Mouse (Mus musculus) stomach, embryonic 15.5 days (tissue): Measurements from ENCODE around the gene Ifitm10. TPM values are rescaled to one million over a fixed set of nuclear protein-coding genes. Genes with fewer than 3 reads are reported as not detected.
"Not testable (repeated sequence)": the region's sequence is repeated elsewhere in the genome, so short reads cannot be mapped to it uniquely, and the experiment has no call there.

Source experiments
- ATAC-seq: fragments of 200-750 bp; cut with Nextera tagmentation; 2 replicates; pipeline ENCODE4 v1.8.0; 2017; ENCODE audit warnings: low read depth, moderate number of reproducible peaks, moderate TSS enrichment; ENCODE audit not compliant: insufficient read depth, low FRiP score
- H3K27ac ChIP-seq: fragments of 300-500 bp; sonication (generic); 2 replicates; pipeline ENCODE4 v1.5.1; 2015; ENCODE audit warnings: mild to moderate bottlenecking, inconsistent platforms
- H3K27me3 ChIP-seq: fragments of 300-500 bp; sonication (generic); replicated peaks from 2 replicates; pipeline ENCODE4 v1.6.1; 2015; ENCODE audit warnings: inconsistent platforms
- H3K36me3 ChIP-seq: fragments of 300-500 bp; sonication (generic); 2 replicates; pipeline ENCODE4 v1.6.1; 2015; ENCODE audit warnings: inconsistent platforms
- H3K4me1 ChIP-seq: fragments of 300-500 bp; sonication (generic); 2 replicates; pipeline ENCODE4 v1.6.1; 2015; ENCODE audit warnings: inconsistent platforms
- H3K4me2 ChIP-seq: fragments of 300-500 bp; sonication (generic); 2 replicates; pipeline ENCODE4 v1.6.1; 2015; ENCODE audit warnings: mild to moderate bottlenecking, inconsistent platforms
- H3K4me3 ChIP-seq: fragments of 300-500 bp; sonication (generic); replicated peaks from 2 replicates; pipeline ENCODE4 v1.5.1; 2015; ENCODE audit warnings: inconsistent platforms
- H3K9ac ChIP-seq: fragments of 300-500 bp; sonication (generic); 2 replicates; pipeline ENCODE4 v1.6.1; 2015; ENCODE audit warnings: inconsistent platforms
- H3K9me3 ChIP-seq: fragments of 300-500 bp; sonication (generic); 2 replicates; pipeline ENCODE4 v1.6.1; 2016; ENCODE audit warnings: inconsistent platforms
- WGBS: fragments of 180-500 bp; shearing (Covaris S2); methylation state at CpG from one replicate; pipeline ENCODE4 v1.1.7; 2015; 5-methylcytosine and 5-hydroxymethylcytosine counted together
- polyA plus RNA-seq: library from polyadenylated mRNA; unstranded; fragments of >200 nt; fragmentation: Nextera tagmentation; extraction: Ambion mirVana; gene quantifications from 2 replicates; pipeline ENCODE4 v1.2.1, GENCODE M21; 2015

The Ifitm10 gene
- polyA plus RNA-seq = 1.7 and 2.8 TPM in 2 replicates

DNA sequence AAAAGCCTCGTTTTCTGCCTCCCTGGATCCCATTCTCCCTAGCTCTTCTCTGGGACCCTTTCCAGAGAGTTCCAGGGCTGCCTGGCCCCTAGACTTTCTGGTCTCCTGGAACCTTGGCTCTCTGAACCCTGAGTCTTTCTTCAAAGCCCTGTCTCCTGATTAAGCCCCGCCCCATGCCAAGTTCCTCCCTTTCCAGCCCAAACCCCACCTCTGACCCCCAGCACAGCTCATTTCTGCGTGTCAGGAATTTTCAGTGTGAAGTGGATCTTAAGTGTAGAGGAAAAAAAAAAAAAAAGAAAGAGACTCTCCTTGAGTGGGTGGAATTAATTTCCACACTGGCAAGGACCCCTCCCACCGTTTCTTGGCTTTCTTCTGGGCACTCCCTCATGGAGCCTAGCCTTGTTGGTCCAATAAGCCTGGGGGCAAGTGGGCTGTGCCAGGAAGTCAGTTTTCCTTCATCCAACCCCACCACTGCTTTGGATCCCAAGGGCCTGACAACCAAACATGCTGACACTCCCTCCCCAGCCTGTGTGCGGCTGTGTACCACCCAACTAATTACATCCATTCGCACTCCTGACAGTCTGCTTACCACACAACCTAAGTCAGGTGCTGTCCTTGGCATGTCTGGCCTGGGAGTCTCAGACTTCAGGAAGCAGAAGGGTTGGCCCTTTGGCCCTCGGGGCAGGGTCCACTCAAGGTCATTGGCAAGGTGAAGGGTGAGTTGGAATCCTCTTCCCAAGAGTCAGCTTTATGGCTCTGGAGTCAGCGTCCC is at the start of gene Ifitm10:
TSS of gene Ifitm10 (minus strand) at position 113 of the 772 bp plus-strand sequence.
- peaks cover 16% of the 10 kb centered on the region; the same call in 1 of the 2 replicates for H3K4me1 ChIP-seq
- H3K27ac ChIP-seq = no peak within 1 kb of the TSS
- H3K4me2 ChIP-seq = peak within 1 kb of the TSS; percentile 90
- H3K9ac ChIP-seq = no peak within 1 kb of the TSS
- H3K4me3 ChIP-seq = no peak within 1 kb of the TSS
- peaks cover 33% of the 10 kb centered on the region for H3K27me3 ChIP-seq
- no peak for ATAC-seq
- WGBS = 70% methylated on average over 8 of the region's 8 CpGs
- H3K9me3 ChIP-seq = no peaks in the 10 kb centered on the region
- peaks cover 24% of the 10 kb centered on the region; the same call in 1 of the 2 replicates for H3K36me3 ChIP-seq

DNA sequence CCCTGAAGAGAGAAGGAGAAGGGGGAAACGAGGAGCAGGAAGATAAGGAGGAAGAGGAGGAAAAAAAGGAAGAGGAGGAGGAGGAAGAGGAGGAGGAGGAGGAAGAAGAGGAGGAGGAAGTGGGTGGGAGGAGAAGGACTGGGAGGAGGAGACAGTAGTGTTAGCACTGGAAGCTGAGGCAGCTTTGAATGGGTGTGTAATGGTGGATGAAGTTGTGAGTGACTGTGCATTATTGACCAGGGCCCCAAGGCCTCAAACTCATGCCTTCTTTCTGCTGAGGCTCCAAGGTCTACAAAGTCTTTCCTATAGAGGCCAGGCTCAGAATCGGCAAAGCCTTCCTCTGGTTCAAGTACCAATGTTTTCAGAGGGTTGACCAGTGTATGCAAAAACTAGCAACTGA is 48.3 kb upstream of the Ifitm10 start:
- no peak overlapping the region for H3K4me3 ChIP-seq
- no peaks in the 10 kb centered on the region for H3K9me3 ChIP-seq
- no peaks in the 10 kb centered on the region for H3K27me3 ChIP-seq
- no peak for ATAC-seq
- H3K4me2 ChIP-seq = no peak overlapping the region
- no peaks in the 10 kb centered on the region for H3K4me1 ChIP-seq
- no peak overlapping the region for H3K9ac ChIP-seq
- WGBS = 65% methylated on average over 2 of the region's 2 CpGs
- no peaks in the 10 kb centered on the region for H3K36me3 ChIP-seq
- H3K27ac ChIP-seq = no peak overlapping the region

DNA sequence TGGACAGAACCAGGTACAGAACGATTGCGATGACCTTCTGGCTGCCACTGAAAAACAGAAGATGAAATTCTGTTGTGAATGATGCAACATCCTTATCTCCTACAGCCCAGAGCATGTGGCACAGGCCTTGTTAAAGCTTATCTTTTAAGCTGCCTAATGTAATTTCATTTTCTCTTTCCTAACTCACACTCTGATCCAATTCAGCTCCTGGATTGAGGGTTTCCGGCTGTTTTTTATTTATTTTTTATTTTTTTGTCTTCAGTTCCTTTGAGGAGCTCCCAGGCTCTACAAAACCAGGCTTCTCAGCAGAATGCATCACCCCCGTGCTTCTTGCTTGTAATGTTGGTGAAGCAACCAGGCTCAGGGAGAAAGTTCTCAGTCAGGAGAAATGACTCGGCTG is 46.3 kb upstream of the Ifitm10 start:
- 69% methylated on average over 5 of the region's 5 CpGs for WGBS
- H3K4me2 ChIP-seq = no peak overlapping the region
- no peaks in the 10 kb centered on the region for H3K4me1 ChIP-seq
- H3K27ac ChIP-seq = no peak overlapping the region
- no peaks in the 10 kb centered on the region for H3K9me3 ChIP-seq
- H3K9ac ChIP-seq = no peak overlapping the region
- H3K4me3 ChIP-seq = no peak overlapping the region
- no peaks in the 10 kb centered on the region for H3K27me3 ChIP-seq
- no peaks in the 10 kb centered on the region for H3K36me3 ChIP-seq
- peak; percentile 70; the same call in 1 of the 2 replicates for ATAC-seq

DNA sequence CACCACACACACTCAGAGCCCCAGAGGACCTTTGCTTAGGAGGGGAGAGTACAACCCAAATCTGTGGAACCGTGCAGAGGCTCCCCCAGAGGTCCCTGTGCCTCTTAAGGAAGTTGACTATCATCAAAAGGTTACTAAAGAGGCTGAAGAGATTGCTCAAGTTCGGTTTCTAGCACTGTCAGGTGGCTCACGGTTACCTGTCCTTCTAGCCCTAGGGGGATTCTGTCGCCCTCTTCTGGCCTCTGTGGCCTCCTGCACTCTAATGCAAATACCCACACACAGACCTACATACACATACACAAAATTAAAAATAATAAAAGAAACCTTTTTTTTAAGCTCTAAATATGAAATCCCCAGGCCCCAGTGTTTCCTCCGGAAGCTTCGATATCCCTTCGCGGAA is 45.1 kb upstream of the Ifitm10 start:
- no peak overlapping the region for H3K27ac ChIP-seq
- no peak overlapping the region for H3K9ac ChIP-seq
- ATAC-seq = no peak
- H3K4me3 ChIP-seq = no peak overlapping the region
- no peaks in the 10 kb centered on the region for H3K36me3 ChIP-seq
- H3K27me3 ChIP-seq = no peaks in the 10 kb centered on the region
- H3K9me3 ChIP-seq = no peaks in the 10 kb centered on the region
- 87% methylated on average over 8 of the region's 8 CpGs for WGBS
- no peak overlapping the region for H3K4me2 ChIP-seq
- H3K4me1 ChIP-seq = no peaks in the 10 kb centered on the region

DNA sequence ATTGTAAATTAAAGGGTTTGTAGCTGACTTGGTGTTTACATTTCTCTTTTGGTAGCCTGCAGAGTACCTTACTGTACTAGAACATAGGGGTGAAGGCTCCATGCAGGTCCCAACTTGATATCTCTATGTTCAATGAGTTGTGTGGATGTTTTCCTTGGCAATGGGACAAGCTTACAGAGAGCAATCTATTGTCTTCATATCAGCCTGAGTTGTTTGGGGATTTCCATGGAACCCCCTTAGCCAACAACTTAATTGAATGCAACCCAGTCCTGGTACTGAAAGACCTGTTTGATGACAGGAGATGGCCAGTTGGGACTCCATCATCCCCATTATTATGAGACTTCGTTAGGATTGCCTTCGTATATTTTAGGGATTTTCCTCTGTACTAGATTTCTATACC is 44.5 kb upstream of the Ifitm10 start:
- no peak overlapping the region for H3K9ac ChIP-seq
- H3K27ac ChIP-seq = no peak overlapping the region
- no peak overlapping the region for H3K4me3 ChIP-seq
- 88% methylated on average over 2 of the region's 2 CpGs for WGBS
- no peak overlapping the region for H3K4me2 ChIP-seq
- H3K4me1 ChIP-seq = no peaks in the 10 kb centered on the region
- no peaks in the 10 kb centered on the region for H3K9me3 ChIP-seq
- no peaks in the 10 kb centered on the region for H3K27me3 ChIP-seq
- no peaks in the 10 kb centered on the region for H3K36me3 ChIP-seq
- ATAC-seq = no peak

DNA sequence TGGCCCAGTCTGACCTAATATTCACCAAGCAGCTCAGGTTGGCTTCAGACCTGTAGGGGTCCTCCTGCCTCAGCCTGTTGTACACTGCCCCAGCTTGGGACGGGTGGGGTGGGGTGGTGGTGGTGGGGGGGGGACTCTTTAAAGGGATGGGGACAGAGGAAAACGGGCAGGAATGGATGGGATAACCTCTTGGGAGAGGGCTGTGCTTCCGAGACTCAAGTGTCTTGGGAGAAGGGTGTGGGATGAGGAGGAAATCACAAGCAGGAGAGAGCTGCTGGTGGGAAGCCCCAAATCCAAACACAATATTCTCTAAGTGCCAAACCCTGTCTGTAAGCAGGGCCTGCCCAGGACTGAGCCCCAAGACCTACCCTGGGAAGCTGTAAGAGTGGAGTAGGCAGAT is 42.7 kb upstream of the Ifitm10 start:
- no peaks in the 10 kb centered on the region for H3K36me3 ChIP-seq
- H3K27ac ChIP-seq = no peak overlapping the region
- no peaks in the 10 kb centered on the region for H3K4me1 ChIP-seq
- no peaks in the 10 kb centered on the region for H3K9me3 ChIP-seq
- H3K27me3 ChIP-seq = no peaks in the 10 kb centered on the region
- H3K4me2 ChIP-seq = no peak overlapping the region
- 70% methylated on average over 3 of the region's 3 CpGs for WGBS
- no peak overlapping the region for H3K4me3 ChIP-seq
- ATAC-seq = no peak
- H3K9ac ChIP-seq = no peak overlapping the region

DNA sequence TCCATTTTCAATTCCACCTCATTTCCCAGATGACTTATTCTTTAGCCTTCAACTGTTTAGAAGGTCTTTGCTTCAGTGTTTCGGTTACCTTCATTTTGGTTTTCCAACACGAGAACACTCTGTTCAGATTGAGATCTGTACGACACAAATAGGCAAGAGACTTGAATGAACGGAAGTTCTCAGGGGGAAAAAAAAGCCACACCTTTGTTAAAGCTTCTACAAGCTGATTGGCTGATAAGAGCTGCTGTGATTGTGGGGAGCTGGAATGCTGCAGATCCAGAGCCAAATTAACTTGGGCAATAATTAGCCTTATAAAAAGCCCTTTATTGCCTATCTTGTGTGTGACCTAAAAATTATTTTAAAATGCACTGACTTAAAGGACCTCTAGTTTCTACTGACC is 41.8 kb upstream of the Ifitm10 start:
- Histone ChIP-seq H3K36me3 (no peaks in the 10 kb centered on the region), H3K4me1 (no peaks in the 10 kb centered on the region), H3K9me3 (no peaks in the 10 kb centered on the region), H3K27ac (no peak overlapping the region), H3K4me2 (no peak overlapping the region), H3K4me3 (no peak overlapping the region), H3K9ac (no peak overlapping the region), H3K27me3 (no peaks in the 10 kb centered on the region)
- WGBS = 54% methylated on average over 4 of the region's 4 CpGs
- ATAC-seq = no peak

DNA sequence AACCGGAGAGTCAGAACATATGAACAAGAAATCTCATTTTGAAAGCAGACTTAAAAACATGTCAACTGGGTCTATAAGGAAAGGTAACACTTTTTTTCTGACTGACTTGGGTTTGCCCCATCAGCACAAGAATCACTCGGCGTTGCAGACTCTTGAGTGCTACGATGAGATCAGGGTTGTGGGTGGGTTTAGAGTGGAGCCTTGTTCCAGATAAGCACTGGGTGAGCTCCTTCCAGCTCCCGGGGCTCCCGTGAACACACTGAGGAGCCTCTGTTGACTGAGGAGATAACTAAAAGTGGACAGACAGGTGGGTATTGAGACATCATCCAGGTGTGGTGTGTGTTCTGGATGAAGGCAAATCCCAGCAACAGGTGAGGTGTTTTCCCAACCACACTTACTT is 39.7 kb upstream of the Ifitm10 start:
- ATAC-seq = no peak
- H3K4me3 ChIP-seq = no peak overlapping the region
- no peak overlapping the region for H3K9ac ChIP-seq
- no peak overlapping the region for H3K4me2 ChIP-seq
- 84% methylated on average over 6 of the region's 6 CpGs for WGBS
- no peaks in the 10 kb centered on the region for H3K27me3 ChIP-seq
- no peaks in the 10 kb centered on the region for H3K9me3 ChIP-seq
- no peaks in the 10 kb centered on the region for H3K36me3 ChIP-seq
- no peak overlapping the region for H3K27ac ChIP-seq
- H3K4me1 ChIP-seq = no peaks in the 10 kb centered on the region

DNA sequence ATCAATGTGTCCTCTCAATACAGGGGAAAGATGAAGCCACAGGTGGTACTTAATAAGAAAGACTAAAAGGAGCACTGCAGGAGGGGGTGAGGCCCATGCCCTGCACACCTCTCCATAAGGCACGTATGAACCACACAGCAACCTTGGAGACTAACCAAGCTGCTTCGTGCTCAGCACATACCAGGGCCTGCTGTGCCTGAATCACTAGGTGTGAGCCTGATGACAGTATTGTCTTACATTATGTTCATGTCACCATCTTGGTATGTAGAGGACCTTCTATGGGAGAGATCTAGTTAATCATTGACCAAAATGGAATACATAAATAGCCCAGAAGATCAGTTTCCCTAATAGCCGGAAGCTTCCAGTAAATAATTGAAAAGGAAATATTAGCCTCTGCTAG is 36.0 kb upstream of the Ifitm10 start:
- no peaks in the 10 kb centered on the region for H3K9me3 ChIP-seq
- H3K27ac ChIP-seq = no peak overlapping the region
- no peaks in the 10 kb centered on the region for H3K27me3 ChIP-seq
- no peak overlapping the region for H3K4me2 ChIP-seq
- H3K4me3 ChIP-seq = no peak overlapping the region
- no peak overlapping the region for H3K9ac ChIP-seq
- H3K36me3 ChIP-seq = no peaks in the 10 kb centered on the region
- ATAC-seq = no peak
- H3K4me1 ChIP-seq = no peaks in the 10 kb centered on the region
- WGBS = 66% methylated on average over 3 of the region's 3 CpGs

DNA sequence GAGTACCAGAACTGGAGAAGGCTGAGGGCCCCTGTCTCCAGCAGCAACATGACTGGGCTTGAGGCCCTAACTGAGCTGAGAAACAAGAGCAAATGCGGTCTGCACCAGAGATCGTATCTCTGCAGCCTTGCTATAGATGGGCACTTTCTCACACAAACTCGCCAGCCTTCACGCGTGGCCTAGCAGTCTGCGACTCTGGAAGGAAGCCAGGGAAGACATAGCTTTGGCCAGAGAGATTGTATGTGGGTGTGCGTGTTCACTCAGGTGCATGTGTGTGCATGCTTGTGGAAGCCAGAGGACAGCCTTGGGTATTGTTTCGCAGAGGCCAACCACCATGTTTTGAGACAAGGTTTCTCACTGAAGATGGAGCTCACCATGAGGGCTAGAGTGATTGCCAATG is 35.1 kb upstream of the Ifitm10 start:
- Histone ChIP-seq H3K4me2 (no peak overlapping the region), H3K27ac (no peak overlapping the region), H3K4me3 (no peak overlapping the region), H3K9ac (no peak overlapping the region), H3K27me3 (no peaks in the 10 kb centered on the region), H3K36me3 (no peaks in the 10 kb centered on the region), H3K4me1 (no peaks in the 10 kb centered on the region), H3K9me3 (no peaks in the 10 kb centered on the region)
- no peak for ATAC-seq
- WGBS = 91% methylated on average over 8 of the region's 8 CpGs

DNA sequence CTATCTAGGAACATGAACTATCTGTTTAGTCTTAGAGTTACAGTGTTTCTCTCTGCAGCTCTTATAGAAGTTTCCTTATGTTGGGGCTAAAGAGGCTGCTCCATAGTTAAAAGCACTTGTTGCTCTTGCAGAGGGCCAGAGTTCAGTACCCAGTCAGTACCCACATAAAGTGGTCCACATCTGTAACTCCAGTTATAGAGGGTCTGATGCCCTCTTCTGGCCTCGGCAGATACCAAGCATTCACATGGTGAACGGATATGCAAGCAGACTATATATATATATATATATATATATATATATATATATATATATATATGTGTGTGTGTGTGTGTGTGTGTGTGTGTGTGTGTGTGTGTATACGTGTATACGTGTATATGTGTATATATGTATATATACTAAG is 34.4 kb upstream of the Ifitm10 start:
- Histone ChIP-seq H3K4me2 (no peak overlapping the region), H3K27me3 (no peaks in the 10 kb centered on the region), H3K4me3 (no peak overlapping the region), H3K27ac (no peak overlapping the region), H3K4me1 (no peaks in the 10 kb centered on the region), H3K36me3 (no peaks in the 10 kb centered on the region), H3K9me3 (no peaks in the 10 kb centered on the region), H3K9ac (no peak overlapping the region)
- 68% methylated on average over 4 of the region's 4 CpGs for WGBS
- no peak for ATAC-seq

DNA sequence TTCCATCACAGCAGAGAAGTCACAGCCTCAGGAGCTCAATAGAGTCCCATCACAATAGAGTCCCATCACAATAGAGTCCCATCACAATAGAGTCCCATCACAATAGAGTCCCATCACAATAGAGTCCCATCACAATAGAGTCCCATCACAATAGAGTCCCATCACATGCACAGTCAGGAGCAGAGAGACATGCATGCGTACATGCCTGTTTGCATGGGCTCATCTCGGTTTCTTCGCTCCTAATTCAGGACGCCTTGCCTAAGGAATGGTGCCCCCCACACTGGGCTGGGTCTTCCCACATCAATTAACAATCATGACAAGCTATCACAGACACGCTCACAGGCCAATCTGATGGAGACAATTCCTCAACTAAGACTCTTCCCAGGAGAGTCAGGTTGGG is 31.6 kb upstream of the Ifitm10 start:
- 93% methylated on average over 5 of the region's 5 CpGs for WGBS
- H3K9me3 ChIP-seq, H3K4me3 ChIP-seq, H3K27me3 ChIP-seq, H3K4me2 ChIP-seq, H3K9ac ChIP-seq, H3K4me1 ChIP-seq, H3K27ac ChIP-seq, ATAC-seq, H3K36me3 ChIP-seq: not testable (repeated sequence)

DNA sequence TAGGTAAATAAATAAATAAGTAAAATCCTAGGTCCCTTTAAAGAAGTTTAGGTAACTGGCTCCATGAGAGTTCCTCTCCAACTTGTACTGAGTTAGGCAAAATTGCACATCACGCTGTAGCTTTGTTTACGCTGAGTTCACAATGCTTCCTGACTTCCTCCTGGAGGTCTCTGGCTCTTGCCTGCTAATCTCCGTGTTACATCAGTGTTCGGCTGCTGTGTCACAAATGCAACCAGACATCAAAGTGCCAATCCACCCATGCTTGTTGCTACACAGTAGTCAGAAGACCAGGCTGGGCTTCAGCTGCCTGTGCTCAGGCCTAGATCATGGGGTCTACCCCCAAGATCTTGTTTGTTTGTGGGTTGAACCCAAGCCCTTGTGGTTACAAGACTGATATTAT is 30.0 kb upstream of the Ifitm10 start:
- H3K4me3 ChIP-seq = no peak overlapping the region
- no peak for ATAC-seq
- H3K4me2 ChIP-seq = no peak overlapping the region
- H3K9me3 ChIP-seq = no peaks in the 10 kb centered on the region
- H3K27me3 ChIP-seq = no peaks in the 10 kb centered on the region
- H3K36me3 ChIP-seq = no peaks in the 10 kb centered on the region
- no peaks in the 10 kb centered on the region for H3K4me1 ChIP-seq
- H3K27ac ChIP-seq = no peak overlapping the region
- WGBS = 57% methylated on average over 4 of the region's 4 CpGs
- H3K9ac ChIP-seq = no peak overlapping the region
